Mouse (Mus musculus): ENCODE results near the gene Trak1. TPM values are rescaled to one million over a fixed set of nuclear protein-coding genes. Genes with fewer than 3 reads are reported as not detected.

Trak1 gene
- polyA plus RNA-seq, 1 experiment, result 22.2 TPM

DNA sequence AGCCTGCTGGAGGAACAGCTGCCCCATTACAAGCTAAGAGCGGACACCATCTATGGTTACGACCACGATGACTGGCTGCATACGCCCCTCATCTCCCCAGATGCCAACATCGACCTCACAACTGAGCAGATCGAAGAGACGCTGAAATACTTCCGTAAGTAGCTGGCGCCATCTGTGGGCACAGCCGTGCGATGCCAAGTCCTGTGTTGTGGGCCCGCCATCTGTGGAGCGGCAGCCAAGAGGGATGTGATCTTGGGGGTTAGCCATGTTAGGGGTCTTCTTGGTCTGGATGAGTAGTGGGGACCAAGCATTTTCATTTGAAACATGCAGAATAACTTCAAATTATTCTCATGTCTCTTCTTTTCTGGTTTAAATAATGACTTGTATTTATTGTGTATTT lies 94.6 kb downstream of the Trak1 start:
- Histone ChIP-seq H3K4me1 (ENCODE audit: control insufficient read depth, insufficient read depth, low read length) (no peaks in the 10 kb centered on the region; the same call in 1 of the 2 replicates), H3K27me3 (ENCODE audit: control insufficient read depth, insufficient read depth, low read length) (no peaks in the 10 kb centered on the region), H3K36me3 (ENCODE audit: control insufficient read depth, insufficient read depth, low read length) (no peaks in the 10 kb centered on the region), H3K4me3 (ENCODE audit: control insufficient read depth, low read depth, low read length) (no peak overlapping the region), H3K27ac (ENCODE audit: control insufficient read depth, insufficient read depth, low read depth, low read length) (no peak overlapping the region)
- TF ChIP-seq CTCF (IDR thresholded peaks at IDR 0.05; ENCODE audit: control insufficient read depth, insufficient read depth, insufficient replicate concordance, low read depth, low read length), result 0 out of 2 replicates have a peak, but pooled peaks have one; percentile 3
- TF ChIP-seq POLR2A (IDR thresholded peaks at IDR 0.05; ENCODE audit: control insufficient read depth, low read depth, low read length), result no peak

DNA sequence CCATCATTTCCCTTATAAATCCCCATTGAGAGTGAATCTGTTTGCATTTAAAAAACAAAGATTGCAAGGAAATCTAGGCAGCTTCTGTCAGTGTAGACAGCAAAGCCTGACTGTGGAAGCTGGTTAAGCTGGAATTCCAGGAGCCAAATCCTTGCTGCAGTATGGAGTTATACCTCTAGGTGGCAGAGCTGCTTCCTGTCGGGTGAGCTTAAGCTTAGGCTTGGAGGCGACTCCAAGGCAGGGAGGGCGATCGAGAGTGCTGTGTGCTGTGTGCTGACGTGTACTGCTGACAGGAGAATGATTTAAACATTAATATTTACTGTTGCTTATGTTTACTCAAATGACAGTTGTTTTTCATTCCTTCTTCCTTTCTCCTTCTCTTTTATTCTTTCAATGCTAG lies 95.1 kb downstream of the Trak1 start:
- Histone ChIP-seq H3K27me3 (ENCODE audit: control insufficient read depth, insufficient read depth, low read length) (no peaks in the 10 kb centered on the region), H3K4me1 (ENCODE audit: control insufficient read depth, insufficient read depth, low read length) (no peaks in the 10 kb centered on the region; the same call in 1 of the 2 replicates), H3K4me3 (ENCODE audit: control insufficient read depth, low read depth, low read length) (no peak overlapping the region), H3K27ac (ENCODE audit: control insufficient read depth, insufficient read depth, low read depth, low read length) (no peak overlapping the region), H3K36me3 (ENCODE audit: control insufficient read depth, insufficient read depth, low read length) (no peaks in the 10 kb centered on the region)
- TF ChIP-seq POLR2A (IDR thresholded peaks at IDR 0.05; ENCODE audit: control insufficient read depth, low read depth, low read length) (no peak), CTCF (IDR thresholded peaks at IDR 0.05; ENCODE audit: control insufficient read depth, insufficient read depth, insufficient replicate concordance, low read depth, low read length) (peak; percentile 77; the same call in 1 of the 2 replicates)

DNA sequence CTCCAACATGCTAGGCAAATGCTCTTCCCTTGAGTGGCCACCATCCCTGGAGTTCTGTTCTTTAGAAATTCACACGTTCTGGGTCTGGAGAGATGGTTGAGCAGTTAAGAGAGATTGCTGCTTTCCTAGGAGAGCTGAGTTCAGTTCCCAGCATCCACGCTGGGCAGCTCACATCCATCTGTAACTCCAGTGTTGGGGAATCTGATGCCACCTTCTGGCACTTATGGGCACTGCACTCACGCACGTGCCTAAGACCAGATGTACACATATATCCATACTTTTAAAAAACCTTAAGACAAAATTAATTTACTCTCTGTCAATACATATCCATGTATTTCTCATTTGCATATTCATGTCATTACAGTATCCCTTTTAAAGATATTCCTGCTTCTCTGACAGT lies 95.8 kb downstream of the Trak1 start:
- H3K27me3 ChIP-seq (ENCODE audit: control insufficient read depth, insufficient read depth, low read length), result no peaks in the 10 kb centered on the region
- TF ChIP-seq POLR2A (IDR thresholded peaks at IDR 0.05; ENCODE audit: control insufficient read depth, low read depth, low read length) (no peak), CTCF (IDR thresholded peaks at IDR 0.05; ENCODE audit: control insufficient read depth, insufficient read depth, insufficient replicate concordance, low read depth, low read length) (peak; percentile 63; the same call in 1 of the 2 replicates)
- H3K36me3 ChIP-seq (ENCODE audit: control insufficient read depth, insufficient read depth, low read length), result no peaks in the 10 kb centered on the region
- no peak overlapping the region for H3K27ac ChIP-seq (ENCODE audit: control insufficient read depth, insufficient read depth, low read depth, low read length)
- H3K4me3 ChIP-seq (ENCODE audit: control insufficient read depth, low read depth, low read length), result no peak overlapping the region
- H3K4me1 ChIP-seq (ENCODE audit: control insufficient read depth, insufficient read depth, low read length), result no peaks in the 10 kb centered on the region; the same call in 1 of the 2 replicates

DNA sequence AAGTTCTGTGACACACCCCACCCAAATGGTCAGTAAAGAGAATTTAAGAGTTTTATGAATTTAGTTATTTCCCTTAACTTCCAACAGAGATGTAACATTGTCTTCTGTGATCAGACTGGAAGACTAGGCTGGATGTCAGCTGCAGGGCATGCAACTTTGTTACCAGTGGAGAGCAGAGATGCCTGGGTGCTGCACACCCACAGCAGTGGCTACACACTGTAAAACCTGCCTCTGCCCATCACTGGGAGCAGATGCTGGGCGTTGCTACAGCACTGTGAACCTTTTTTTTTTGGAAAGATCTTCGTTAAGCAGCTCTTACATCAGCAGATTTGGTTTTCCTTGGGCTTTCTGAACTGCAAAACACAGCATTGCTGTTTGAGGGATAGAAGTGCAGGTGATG lies 97.6 kb downstream of the Trak1 start:
- Histone ChIP-seq H3K36me3 (ENCODE audit: control insufficient read depth, insufficient read depth, low read length) (no peaks in the 10 kb centered on the region), H3K27ac (ENCODE audit: control insufficient read depth, insufficient read depth, low read depth, low read length) (no peak overlapping the region), H3K4me3 (ENCODE audit: control insufficient read depth, low read depth, low read length) (no peak overlapping the region), H3K4me1 (ENCODE audit: control insufficient read depth, insufficient read depth, low read length) (no peaks in the 10 kb centered on the region; the same call in 1 of the 2 replicates), H3K27me3 (ENCODE audit: control insufficient read depth, insufficient read depth, low read length) (no peaks in the 10 kb centered on the region)
- TF ChIP-seq CTCF (IDR thresholded peaks at IDR 0.05; ENCODE audit: control insufficient read depth, insufficient read depth, insufficient replicate concordance, low read depth, low read length) (no peak), POLR2A (IDR thresholded peaks at IDR 0.05; ENCODE audit: control insufficient read depth, low read depth, low read length) (no peak)

DNA sequence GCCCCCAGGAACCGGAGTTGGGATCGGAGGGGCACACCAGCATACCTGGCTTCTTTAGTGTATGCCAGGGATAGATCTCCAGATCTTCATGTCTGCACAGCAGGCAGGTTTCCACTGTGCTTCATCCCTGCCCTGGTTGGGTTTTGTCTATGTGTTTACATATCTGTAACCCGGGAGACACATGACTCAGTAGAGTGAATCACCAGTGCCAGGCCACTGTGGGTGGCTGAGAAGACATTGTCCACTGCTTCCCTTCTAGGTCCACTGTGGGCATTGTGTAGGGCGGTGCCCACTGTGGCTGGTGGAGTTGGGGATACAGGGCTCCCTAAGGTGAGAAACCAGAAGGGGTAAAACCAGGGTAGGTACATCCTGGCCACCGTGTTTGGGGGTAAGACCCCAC lies 98.5 kb downstream of the Trak1 start:
- no peak overlapping the region for H3K4me3 ChIP-seq (ENCODE audit: control insufficient read depth, low read depth, low read length)
- no peak overlapping the region for H3K27ac ChIP-seq (ENCODE audit: control insufficient read depth, insufficient read depth, low read depth, low read length)
- no peaks in the 10 kb centered on the region for H3K27me3 ChIP-seq (ENCODE audit: control insufficient read depth, insufficient read depth, low read length)
- no peaks in the 10 kb centered on the region; the same call in 1 of the 2 replicates for H3K4me1 ChIP-seq (ENCODE audit: control insufficient read depth, insufficient read depth, low read length)
- TF ChIP-seq POLR2A (IDR thresholded peaks at IDR 0.05; ENCODE audit: control insufficient read depth, low read depth, low read length) (no peak), CTCF (IDR thresholded peaks at IDR 0.05; ENCODE audit: control insufficient read depth, insufficient read depth, insufficient replicate concordance, low read depth, low read length) (no peak)
- H3K36me3 ChIP-seq (ENCODE audit: control insufficient read depth, insufficient read depth, low read length), result no peaks in the 10 kb centered on the region

DNA sequence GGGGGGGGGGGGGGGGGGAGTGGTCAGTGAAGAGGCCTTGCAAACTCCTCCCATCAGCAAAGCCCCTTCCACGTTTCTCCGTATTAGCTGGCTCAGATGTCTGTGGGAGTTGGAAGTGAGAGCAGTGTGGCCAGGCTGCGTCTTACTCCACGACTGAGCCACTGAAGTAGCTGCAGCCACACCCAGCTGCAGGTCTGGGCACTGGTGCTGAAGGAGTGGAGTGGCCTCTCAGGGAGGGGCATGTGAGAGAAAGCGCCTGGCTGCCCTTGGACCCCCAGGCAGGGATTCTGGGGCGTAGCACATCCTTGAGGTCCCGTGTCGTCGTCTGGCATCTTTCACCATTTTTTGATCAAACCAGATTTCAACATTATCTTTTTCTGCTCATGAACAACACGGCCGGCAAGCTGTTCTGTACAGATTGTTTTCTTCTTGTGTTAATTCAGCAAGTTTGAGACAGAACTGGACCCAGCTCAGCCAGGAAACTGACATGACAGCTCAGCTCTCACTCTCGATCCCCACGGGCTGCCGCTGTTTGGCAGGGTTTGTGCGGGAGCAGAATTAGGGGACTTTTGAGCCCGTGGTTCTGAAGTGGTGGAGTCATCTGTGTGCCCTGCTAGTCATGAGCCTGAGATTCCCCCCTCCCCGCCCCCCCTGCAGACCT lies 100.9 kb downstream of the Trak1 start:
- Histone ChIP-seq H3K36me3 (ENCODE audit: control insufficient read depth, insufficient read depth, low read length) (no peaks in the 10 kb centered on the region), H3K27ac (ENCODE audit: control insufficient read depth, insufficient read depth, low read depth, low read length) (no peak overlapping the region; the same call in 1 of the 2 replicates), H3K4me3 (ENCODE audit: control insufficient read depth, low read depth, low read length) (no peak overlapping the region), H3K4me1 (ENCODE audit: control insufficient read depth, insufficient read depth, low read length) (peaks cover 4% of the 10 kb centered on the region), H3K27me3 (ENCODE audit: control insufficient read depth, insufficient read depth, low read length) (no peaks in the 10 kb centered on the region)
- no peak for TF ChIP-seq CTCF (IDR thresholded peaks at IDR 0.05; ENCODE audit: control insufficient read depth, insufficient read depth, insufficient replicate concordance, low read depth, low read length)
- TF ChIP-seq POLR2A (IDR thresholded peaks at IDR 0.05; ENCODE audit: control insufficient read depth, low read depth, low read length), result no peak

DNA sequence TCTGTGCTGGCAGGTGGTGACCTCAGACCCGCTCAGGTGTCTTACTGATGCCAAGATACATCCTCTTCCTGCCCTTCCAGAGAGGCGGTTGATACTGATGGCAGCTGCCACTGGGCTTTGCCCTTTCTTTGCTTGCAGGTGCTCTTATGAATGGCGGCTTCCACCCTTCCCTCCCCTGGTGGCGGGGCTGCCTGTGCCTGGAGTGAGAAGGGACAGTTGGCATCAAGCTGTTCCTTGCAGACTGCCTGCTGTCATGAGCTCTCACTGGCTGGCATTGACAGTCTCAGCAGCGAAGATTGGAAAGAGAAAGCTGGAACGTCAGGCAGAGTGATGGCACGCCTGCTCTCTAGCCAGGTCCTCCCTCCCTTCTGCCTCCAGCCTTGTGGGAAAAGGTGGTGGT lies 101.5 kb downstream of the Trak1 start:
- no peak overlapping the region for H3K27ac ChIP-seq (ENCODE audit: control insufficient read depth, insufficient read depth, low read depth, low read length)
- no peak overlapping the region for H3K4me3 ChIP-seq (ENCODE audit: control insufficient read depth, low read depth, low read length)
- H3K4me1 ChIP-seq (ENCODE audit: control insufficient read depth, insufficient read depth, low read length), result peaks cover 8% of the 10 kb centered on the region
- no peaks in the 10 kb centered on the region for H3K36me3 ChIP-seq (ENCODE audit: control insufficient read depth, insufficient read depth, low read length)
- TF ChIP-seq CTCF (IDR thresholded peaks at IDR 0.05; ENCODE audit: control insufficient read depth, insufficient read depth, insufficient replicate concordance, low read depth, low read length) (no peak), POLR2A (IDR thresholded peaks at IDR 0.05; ENCODE audit: control insufficient read depth, low read depth, low read length) (no peak)
- H3K27me3 ChIP-seq (ENCODE audit: control insufficient read depth, insufficient read depth, low read length), result no peaks in the 10 kb centered on the region
